8 mouse cellular contexts compared by ENCODE assay signal in genomic region chr11:97151343-97151801, GRCm38 (mm10). TPM values are rescaled to one million over a fixed set of nuclear protein-coding genes. Genes with fewer than 3 reads are reported as not detected.
DNase-seq lines count a peak whose midpoint lies in the region; ATAC-seq and TF ChIP-seq lines count a peak whose summit lies in the region.

TSS of gene Tbkbp1 (minus strand) at chr11:97151495.

- TF ChIP-seq CTCF in thymus, adult 2 months (IDR thresholded peaks at IDR 0.05; ENCODE audit: borderline replicate concordance, control insufficient read depth, extremely low read depth, insufficient read depth, low read length, poor library complexity): no peak
- no peak for TF ChIP-seq CTCF in lung, postnatal 0 days (IDR thresholded peaks at IDR 0.05)

- peak within 1 kb of the TSS; percentile 93 for H3K4me2 ChIP-seq in lung, postnatal 0 days (replicated peaks; ENCODE audit: low read depth, low read length)

- no peak for TF ChIP-seq POLR2A in thymus, adult 2 months (IDR thresholded peaks at IDR 0.05; ENCODE audit: control insufficient read depth, extremely low read depth, insufficient read depth, low read length, poor library complexity)

- no peak for DNase-seq in thymus, adult 2 months
- DNase-seq in thymus, postnatal 0 days (ENCODE audit: low spot score): no peak
- peak; percentile 71 for DNase-seq in cerebellum, adult 9-11 months
- DNase-seq in heart, embryonic 10.5 days (ENCODE audit: low spot score): no peak
- DNase-seq in kidney, postnatal 14 days: peak; percentile 54
- peak; percentile 36 for DNase-seq in lung, postnatal 0 days (ENCODE audit: low spot score)
- peak; percentile 78 for DNase-seq in right cerebral cortex, postnatal 4 days
- DNase-seq in thymus, adult 18-20 months: no peak

- WGBS in thymus, adult 2 months: 1% methylated on average over 47 of the region's 64 CpGs
- WGBS in heart, embryonic 10.5 days: 1% methylated on average over 34 of the region's 64 CpGs
- under 1% methylated on average over 15 of the region's 64 CpGs for WGBS in lung, postnatal 0 days

- no peak for ATAC-seq in lung, postnatal 0 days

- peak within 1 kb of the TSS; percentile 36 for H3K4me3 ChIP-seq in thymus, adult 2 months (ENCODE audit: control insufficient read depth, insufficient read depth, low read length)
- H3K4me3 ChIP-seq in heart, embryonic 10.5 days: peak within 1 kb of the TSS; percentile 83
- peak within 1 kb of the TSS; percentile 77 for H3K4me3 ChIP-seq in lung, postnatal 0 days (ENCODE audit: low read depth, low read length)

- H3K4me1 ChIP-seq in thymus, adult 2 months (replicated peaks; ENCODE audit: control insufficient read depth, insufficient read depth, low read length): peaks cover 14% of the 10 kb centered on the region
- H3K4me1 ChIP-seq in heart, embryonic 10.5 days: peaks cover 55% of the 10 kb centered on the region
- H3K4me1 ChIP-seq in lung, postnatal 0 days (ENCODE audit: insufficient read depth, low read depth, low read length): 0 out of 2 replicates have a peak, but pooled peaks cover 4% of the 10 kb centered on the region

- H3K36me3 ChIP-seq in thymus, adult 2 months (ENCODE audit: control insufficient read depth, insufficient read depth, low read length): no peaks in the 10 kb centered on the region
- peaks cover 27% of the 10 kb centered on the region for H3K36me3 ChIP-seq in heart, embryonic 10.5 days
- H3K36me3 ChIP-seq in lung, postnatal 0 days (ENCODE audit: insufficient read depth, low read length): no peaks in the 10 kb centered on the region

- H3K27me3 ChIP-seq in thymus, adult 2 months (ENCODE audit: control insufficient read depth, insufficient read depth, low read length): peaks cover 11% of the 10 kb centered on the region; the same call in 1 of the 2 replicates
- peaks cover 20% of the 10 kb centered on the region for H3K27me3 ChIP-seq in heart, embryonic 10.5 days (ENCODE audit: insufficient read depth, poor library complexity, severe bottlenecking)
- H3K27me3 ChIP-seq in lung, postnatal 0 days (replicated peaks; ENCODE audit: insufficient read depth, low read length): no peaks in the 10 kb centered on the region

- no peak for TF ChIP-seq EP300 in lung, postnatal 0 days (IDR thresholded peaks at IDR 0.05)

- H3K27ac ChIP-seq in thymus, adult 2 months (ENCODE audit: control insufficient read depth, insufficient read depth, low read length): no peak within 1 kb of the TSS
- peak within 1 kb of the TSS; percentile 93 for H3K27ac ChIP-seq in heart, embryonic 10.5 days
- peak within 1 kb of the TSS; percentile 88 for H3K27ac ChIP-seq in lung, postnatal 0 days (ENCODE audit: low read length)

- no peaks in the 10 kb centered on the region for H3K9me3 ChIP-seq in heart, embryonic 10.5 days
- H3K9me3 ChIP-seq in lung, postnatal 0 days (ENCODE audit: low read length): no peaks in the 10 kb centered on the region

- H3K9ac ChIP-seq in lung, postnatal 0 days (replicated peaks; ENCODE audit: low read depth): peak within 1 kb of the TSS; percentile 54

RNA-seq across cellular contexts. Expression of gene Tbkbp1, which starts in this region (rescaled TPM):
- 7.3 and 8.8 TPM in 2 replicates for polyA plus RNA-seq in thymus, adult 2 months (2012; rRNA removed)
- polyA plus RNA-seq in thymus, postnatal 0 days (2015; fragmentation: Nextera tagmentation; extraction: Ambion mirVana): 0.82 and 0.98 TPM in 2 replicates
- 7.6 and 8.4 TPM in 2 replicates for polyA plus RNA-seq in heart, embryonic 10.5 days (2016; fragmentation: Nextera tagmentation; extraction: Ambion mirVana)
- 8.1 and 8.9 TPM in 2 replicates for polyA plus RNA-seq in lung, postnatal 0 days (2015; fragmentation: Nextera tagmentation; extraction: Ambion mirVana)

Comparison
In these comparisons a context has a peak if more than half of its experiments do, and no peak if none do; other contexts are left out.
1. DNase-seq: peak in cerebellum, adult 9-11 months (single experiment), kidney, postnatal 14 days (single experiment), lung, postnatal 0 days (single experiment) and right cerebral cortex, postnatal 4 days (single experiment); none in thymus, adult 2 months (single experiment), thymus, postnatal 0 days (single experiment), heart, embryonic 10.5 days (single experiment) and thymus, adult 18-20 months (0 of 2).
2. Peak in every context shown above with its lines, with median percentiles within 50 percentile points of each other: H3K4me3 ChIP-seq.